Mouse (Mus musculus) hindlimb bud, embryonic 11.5 days (tissue): ENCODE measurements around the gene Lrrc52.

Source experiments
- DNase-seq: peaks from one replicate; pipeline ENCODE4 v3.0.0-alpha.2; 2012; ENCODE audit warnings: low read depth, low spot score; ENCODE audit errors: extremely low spot score

The Lrrc52 gene

GRCm38 (mm10) chr1:167466765-167467426 is at the start of gene Lrrc52:
Gene Lrrc52, minus strand, starts transcription at chr1:167466780.
- DNase-seq, result no peak

GRCm38 (mm10) chr1:167511621-167512020 is 45.0 kb upstream of the Lrrc52 start:
- DNase-seq, result no peak

GRCm38 (mm10) chr1:167506048-167506447 is 39.5 kb upstream of the Lrrc52 start:
- DNase-seq, result no peak

- DNase-seq, result no peak
Observed at GRCm38 (mm10) chr1:167505427-167505826, 38.8 kb upstream of the Lrrc52 start.

- DNase-seq, result no peak
Observed at GRCm38 (mm10) chr1:167499097-167499850, 32.7 kb upstream of the Lrrc52 start.

- DNase-seq, result no peak
Observed at GRCm38 (mm10) chr1:167497991-167498390, 31.4 kb upstream of the Lrrc52 start.

GRCm38 (mm10) chr1:167497560-167497959 is 31.0 kb upstream of the Lrrc52 start:
- no peak for DNase-seq

- DNase-seq, result no peak
Observed at GRCm38 (mm10) chr1:167491501-167491900, 24.9 kb upstream of the Lrrc52 start.

GRCm38 (mm10) chr1:167487933-167488332 is 21.4 kb upstream of the Lrrc52 start:
- no peak for DNase-seq

GRCm38 (mm10) chr1:167486959-167487680 is 20.5 kb upstream of the Lrrc52 start:
- no peak for DNase-seq

- no peak for DNase-seq
Observed at GRCm38 (mm10) chr1:167482863-167483262, 16.3 kb upstream of the Lrrc52 start.

GRCm38 (mm10) chr1:167473585-167473984 is 7.0 kb upstream of the Lrrc52 start:
- DNase-seq, result no peak

- no peak for DNase-seq
Observed at GRCm38 (mm10) chr1:167467916-167468315, 1.3 kb upstream of the Lrrc52 start.

- no peak for DNase-seq
Observed at GRCm38 (mm10) chr1:167457311-167457710, 9.3 kb downstream of the Lrrc52 start.

- no peak for DNase-seq
Observed at GRCm38 (mm10) chr1:167453048-167453447, 13.5 kb downstream of the Lrrc52 start.

- no peak for DNase-seq
Observed at GRCm38 (mm10) chr1:167452456-167452855, 14.1 kb downstream of the Lrrc52 start.

GRCm38 (mm10) chr1:167448598-167448997 is 18.0 kb downstream of the Lrrc52 start:
- DNase-seq, result no peak

- DNase-seq, result no peak
Observed at GRCm38 (mm10) chr1:167448088-167448487, 18.5 kb downstream of the Lrrc52 start.

- no peak for DNase-seq
Observed at GRCm38 (mm10) chr1:167446516-167446915, 20.1 kb downstream of the Lrrc52 start.

- no peak for DNase-seq
Observed at GRCm38 (mm10) chr1:167445167-167445566, 21.4 kb downstream of the Lrrc52 start.

GRCm38 (mm10) chr1:167438231-167438885 is 28.2 kb downstream of the Lrrc52 start:
- peak; percentile 47 for DNase-seq
